Mouse (Mus musculus) kidney, postnatal 25 days (tissue): Measurements from ENCODE around the gene Exoc7.
"Not testable (repeated sequence)": the region's sequence is repeated elsewhere in the genome, so short reads cannot be mapped to it uniquely, and the experiment has no call there.

ENCODE experiments used
- DNase-seq, 2 experiments: peaks; one replicate each; pipeline ENCODE4 v3.0.0; 2021; ENCODE audit warnings: mixed read lengths in 2 of 2

Gene Exoc7

DNA sequence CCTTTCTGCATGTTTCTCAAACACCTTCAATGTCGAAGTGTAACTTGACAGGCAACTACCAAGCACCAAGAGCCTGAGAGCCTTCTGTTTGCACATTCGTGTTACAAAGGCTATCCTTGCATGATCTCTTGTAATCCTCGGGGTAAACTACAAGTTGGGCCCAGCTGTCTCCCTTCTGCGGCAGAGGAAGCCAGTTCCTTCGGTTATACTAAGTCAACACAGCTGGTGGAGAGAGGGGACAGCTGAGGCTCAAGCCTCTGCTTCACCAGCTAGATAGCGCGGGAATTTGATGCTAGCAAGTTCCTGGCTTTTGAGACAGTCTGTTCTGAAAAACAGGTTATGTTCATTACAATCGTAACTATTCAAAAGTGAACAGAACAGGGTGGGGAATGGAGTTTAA lies 5.3 kb upstream of the Exoc7 start:
- no peak for DNase-seq

- DNase-seq = no peak
These were observed 4.1 kb upstream of the Exoc7 start for GRCm38 (mm10) chr11:116311169-116311568.

GRCm38 (mm10) chr11:116309601-116310000 lies 2.6 kb upstream of the Exoc7 start:
- no peak for DNase-seq

GRCm38 (mm10) chr11:116307762-116308531 lies 914 bp upstream of the Exoc7 start:
- DNase-seq = no peak

- peak; percentile 95 to 96 for DNase-seq
These were observed 679 bp downstream of the Exoc7 start for GRCm38 (mm10) chr11:116306126-116306982.

- no peak for DNase-seq
These were observed 1.6 kb downstream of the Exoc7 start for GRCm38 (mm10) chr11:116305423-116305822.

GRCm38 (mm10) chr11:116298621-116299020 lies 8.4 kb downstream of the Exoc7 start:
- DNase-seq = no peak

DNA sequence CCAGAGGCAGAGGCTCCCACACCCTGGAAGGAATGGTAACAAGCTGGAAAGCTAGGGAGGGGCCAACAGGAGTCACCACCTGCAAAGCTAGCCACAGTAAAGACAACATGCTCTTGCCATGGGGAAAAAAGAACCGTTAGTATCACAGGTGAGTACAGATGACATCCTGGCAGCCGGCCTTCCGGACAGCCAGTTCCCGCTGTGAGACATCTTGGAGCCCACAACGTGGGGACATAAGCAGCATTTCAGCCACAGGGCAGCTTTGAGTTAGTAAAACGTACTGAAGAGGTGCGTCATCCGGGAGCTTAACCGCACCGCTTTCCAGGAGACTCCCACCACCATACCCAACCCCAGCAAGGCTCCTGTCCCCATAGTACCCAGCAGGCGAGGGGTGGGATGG lies 8.8 kb downstream of the Exoc7 start:
- DNase-seq = no peak

GRCm38 (mm10) chr11:116297017-116297416 lies 10.0 kb downstream of the Exoc7 start:
- no peak for DNase-seq

DNA sequence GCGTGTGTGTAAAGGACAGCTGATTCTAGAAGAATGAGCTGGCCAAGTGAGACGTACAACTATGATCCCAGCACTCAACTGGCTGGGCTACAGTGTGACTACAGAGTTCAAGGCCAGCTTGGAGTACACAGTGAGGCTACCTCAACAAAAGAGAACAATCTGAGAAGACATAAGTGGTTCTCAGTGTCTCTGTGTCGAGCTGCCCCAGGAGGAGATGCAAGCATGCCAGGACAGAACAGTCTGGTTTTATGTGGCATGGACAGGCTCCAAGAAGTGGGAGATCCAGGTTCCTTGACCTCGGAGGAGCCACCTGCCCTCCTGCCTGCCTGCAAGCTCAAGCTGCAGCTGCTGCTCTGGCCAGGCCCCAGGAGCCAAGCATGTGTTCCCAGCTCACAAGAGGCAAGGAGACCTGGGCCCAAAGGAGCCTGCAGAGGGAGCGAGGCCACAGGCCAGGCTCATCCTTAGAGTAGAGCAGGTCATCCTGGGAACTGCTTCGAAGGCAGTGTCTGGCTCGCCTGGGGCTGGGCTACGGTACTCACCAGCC lies 10.8 kb downstream of the Exoc7 start:
- no peak for DNase-seq

GRCm38 (mm10) chr11:116294319-116294718 lies 12.7 kb downstream of the Exoc7 start:
- DNase-seq = peak; percentile 65 to 77

DNA sequence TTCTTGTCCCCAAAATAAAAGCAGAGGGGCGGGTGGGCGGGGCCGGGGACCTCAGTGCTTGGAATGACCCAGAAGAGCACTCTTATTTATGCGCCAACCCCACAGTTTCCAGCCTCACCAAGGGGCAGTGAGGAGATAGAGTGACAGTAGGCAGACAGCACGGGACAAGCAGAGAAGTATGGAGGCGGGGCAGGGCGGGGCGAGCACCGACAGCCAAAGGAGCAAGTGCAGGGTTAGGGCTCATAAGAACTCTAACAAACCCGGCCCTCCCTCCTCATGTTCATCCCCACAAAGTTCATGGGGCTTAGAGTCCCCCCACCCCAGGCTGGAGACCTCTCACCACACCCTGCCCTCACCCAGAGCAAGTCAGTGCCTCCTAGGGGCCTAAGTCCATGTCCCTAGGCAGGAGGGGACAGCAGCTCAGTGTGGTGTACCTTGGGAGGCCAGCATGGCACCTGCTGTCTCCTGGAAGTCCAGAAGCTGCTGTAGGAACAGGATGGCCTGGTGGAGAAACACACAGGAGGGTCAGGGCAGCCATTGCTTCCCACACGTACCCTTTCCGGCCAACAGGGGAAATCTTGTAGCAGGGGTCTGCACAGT lies 13.4 kb downstream of the Exoc7 start:
- no peak for DNase-seq

DNA sequence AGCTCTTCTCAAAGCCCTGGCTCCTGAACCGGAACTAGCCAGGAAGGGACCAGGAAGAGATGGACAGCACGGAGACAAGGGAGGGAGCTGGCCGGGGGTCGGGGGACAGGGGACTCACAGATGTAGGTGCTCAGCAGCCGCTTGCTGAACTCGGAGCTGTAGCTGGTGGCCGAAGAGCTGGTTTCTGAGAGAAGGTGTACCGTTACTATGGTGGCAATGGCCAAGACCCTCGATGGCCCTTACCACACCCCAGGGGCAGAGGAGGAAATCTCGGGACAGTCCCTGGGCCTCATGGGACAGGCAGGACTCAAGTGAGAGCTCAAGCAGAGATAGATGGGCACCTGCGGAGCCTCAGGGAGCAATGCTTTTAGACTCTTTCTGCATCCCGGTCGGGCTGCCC lies 14.6 kb downstream of the Exoc7 start:
- no peak for DNase-seq

GRCm38 (mm10) chr11:116290556-116290955 lies 16.5 kb downstream of the Exoc7 start:
- DNase-seq = peak; percentile 25 to 54

DNA sequence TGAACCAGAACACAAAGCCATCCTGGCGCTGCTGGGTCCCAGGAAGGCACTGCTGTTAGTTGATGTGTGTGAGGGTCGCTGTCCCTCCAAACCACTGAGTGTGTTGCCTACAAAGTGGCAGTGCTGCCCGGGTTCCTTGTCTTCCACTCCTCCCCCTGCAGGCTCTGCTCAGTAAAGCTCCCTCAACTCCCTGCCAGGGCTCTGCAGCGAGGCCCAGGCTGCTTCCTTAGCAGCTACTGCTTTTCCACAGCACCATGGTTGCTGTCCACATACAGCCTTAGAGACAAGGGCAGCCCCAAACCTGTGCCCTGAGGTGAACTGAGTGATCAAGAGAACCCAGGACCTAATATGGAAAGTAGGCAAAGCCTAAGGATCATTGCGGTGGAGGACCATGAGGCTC lies 19.7 kb downstream of the Exoc7 start:
- no peak for DNase-seq

DNA sequence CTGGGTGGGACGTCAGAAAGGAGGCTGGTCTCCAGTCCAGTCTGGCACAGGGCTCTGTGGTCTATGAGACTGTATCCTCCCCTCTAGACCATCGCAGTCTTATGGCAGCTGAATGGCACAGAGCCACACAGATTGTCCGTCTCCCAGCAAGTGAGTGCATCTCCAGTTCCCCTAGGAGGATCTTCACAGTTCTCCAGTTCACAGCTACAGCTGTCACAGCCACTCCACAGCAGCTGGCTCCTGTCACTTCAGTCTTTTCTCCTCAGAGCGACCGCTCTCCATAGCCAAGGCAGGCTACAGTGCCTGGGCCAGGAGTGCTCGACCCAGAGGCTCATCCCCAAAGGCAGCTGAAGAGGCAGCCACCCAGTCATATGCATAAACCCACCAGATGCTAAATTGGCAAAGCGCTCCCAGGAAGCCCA lies 21.3 kb downstream of the Exoc7 start:
- DNase-seq = peak; percentile 50 to 59

GRCm38 (mm10) chr11:116283982-116284381 lies 23.1 kb downstream of the Exoc7 start:
- DNase-seq = no peak

GRCm38 (mm10) chr11:116282912-116283521 lies 24.0 kb downstream of the Exoc7 start:
- no peak for DNase-seq

DNA sequence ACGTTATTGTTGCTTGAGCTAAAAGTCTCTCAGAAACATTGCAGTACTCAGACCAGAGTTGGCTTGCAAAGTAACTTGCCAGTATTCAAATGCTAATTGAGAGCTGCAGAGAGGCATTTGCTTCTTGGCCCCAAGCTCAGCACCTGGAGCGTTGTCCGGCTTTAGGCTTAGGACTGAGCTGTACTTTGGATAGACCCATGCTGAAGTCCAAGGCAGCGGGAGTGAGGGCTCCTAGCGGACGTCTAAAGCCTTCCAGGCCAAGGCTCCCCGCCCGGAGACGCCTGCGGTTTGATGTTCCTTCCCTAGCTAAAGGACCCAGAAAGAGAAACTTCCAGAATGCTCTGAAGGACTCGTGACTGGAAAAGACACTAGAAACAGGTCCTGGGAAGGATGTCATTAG lies 24.9 kb downstream of the Exoc7 start:
- DNase-seq = peak; percentile 46 to 61

- DNase-seq = no peak
These were observed 25.4 kb downstream of the Exoc7 start for GRCm38 (mm10) chr11:116281671-116282070.

GRCm38 (mm10) chr11:116280751-116281663 lies 26.0 kb downstream of the Exoc7 start, which contains the start of gene Galr2:
Gene Galr2 (plus strand): TSS chr11:116280939.
- no peak for DNase-seq

DNA sequence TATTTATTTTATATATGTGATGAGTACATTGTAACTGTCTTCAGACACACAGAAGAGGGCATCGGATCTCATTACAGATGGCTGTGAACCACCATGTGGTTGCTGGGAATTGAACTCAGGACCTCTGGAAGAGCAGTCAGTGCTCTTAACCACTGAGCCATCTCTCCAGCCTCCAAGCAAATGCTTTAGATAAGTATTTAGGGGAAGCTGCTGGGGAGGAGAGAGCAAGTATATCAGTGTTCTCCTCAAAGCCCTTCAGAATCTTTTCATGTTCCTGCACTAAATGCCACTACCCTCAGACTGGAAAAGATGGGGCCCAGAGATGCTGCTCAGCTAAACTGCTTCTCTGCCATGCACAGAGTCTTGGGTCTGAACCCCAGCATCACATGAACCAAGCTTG lies 29.8 kb downstream of the Exoc7 start:
- not testable (repeated sequence) for DNase-seq
